Mouse (Mus musculus) neural tube, embryonic 14.5 days (tissue): ENCODE results near the gene Gm11042. TPM values are rescaled to one million over a fixed set of nuclear protein-coding genes. Genes with fewer than 3 reads are reported as not detected.

Source experiments
- ATAC-seq: fragments of 200-750 bp; cut with Nextera tagmentation; 2 replicates; pipeline ENCODE4 v1.8.0; 2017; ENCODE audit warnings: low read depth, mild to moderate bottlenecking, moderate TSS enrichment, moderate library complexity
- H3K27ac ChIP-seq: fragments of 300-500 bp; sonication (generic); 2 replicates; pipeline ENCODE4 v1.5.1; 2014; ENCODE audit warnings: low read depth, mild to moderate bottlenecking, control low read depth, low read length, moderate library complexity, mixed read lengths
- H3K27me3 ChIP-seq: fragments of 300-500 bp; sonication (generic); 2 replicates; pipeline ENCODE4 v1.6.1; 2014; ENCODE audit warnings: low read length; ENCODE audit not compliant: control insufficient read depth, insufficient read depth
- H3K36me3 ChIP-seq: fragments of 300-500 bp; sonication (generic); 2 replicates; pipeline ENCODE4 v1.6.1; 2014; ENCODE audit warnings: low read length, mixed read lengths; ENCODE audit not compliant: control insufficient read depth, insufficient read depth
- H3K4me1 ChIP-seq: fragments of 300-500 bp; sonication (generic); 2 replicates; pipeline ENCODE4 v1.6.1; 2014; ENCODE audit warnings: low read length; ENCODE audit not compliant: control insufficient read depth, insufficient read depth
- H3K4me2 ChIP-seq: fragments of 300-500 bp; sonication (generic); 2 replicates; pipeline ENCODE4 v1.6.1; 2014; ENCODE audit warnings: mild to moderate bottlenecking, low read depth, low read length, control low read depth
- H3K4me3 ChIP-seq: fragments of 300-500 bp; sonication (generic); 2 replicates; pipeline ENCODE4 v1.5.1; 2014; ENCODE audit warnings: low read depth, low read length, control low read depth, mixed read lengths
- H3K9ac ChIP-seq: fragments of 300-500 bp; sonication (generic); replicated peaks from 2 replicates; pipeline ENCODE4 v1.6.1; 2014; ENCODE audit warnings: low read depth, mild to moderate bottlenecking, control low read depth, low read length, mixed read lengths
- H3K9me3 ChIP-seq: fragments of 300-500 bp; sonication (generic); 2 replicates; pipeline ENCODE4 v1.6.1; 2016; ENCODE audit warnings: low read length; ENCODE audit not compliant: control insufficient read depth
- WGBS: fragments of 180-500 bp; shearing (Covaris S2); extraction: QIAGEN DNeasy Blood & Tissue Kit; methylation state at CpG from one replicate; pipeline ENCODE4 v1.1.7; 2014; 5-methylcytosine and 5-hydroxymethylcytosine counted together
- polyA plus RNA-seq: library from polyadenylated mRNA; unstranded; fragments of >200 nt; fragmentation: Nextera tagmentation; extraction: Ambion mirVana; gene quantifications from 2 replicates; pipeline ENCODE4 v1.2.1, GENCODE M21; 2014

The Gm11042 gene
- not detected in 2 replicates for polyA plus RNA-seq

GRCm38 (mm10) chr12:74316344-74316973, at the start of gene Gm11042:
TSS of gene Gm11042 (minus strand) at chr12:74316394.
- Histone ChIP-seq H3K4me2 (peak within 1 kb of the TSS; percentile 62), H3K4me1 (no peaks in the 10 kb centered on the region), H3K36me3 (no peaks in the 10 kb centered on the region), H3K4me3 (peak within 1 kb of the TSS; percentile 35), H3K27me3 (no peaks in the 10 kb centered on the region), H3K27ac (peak within 1 kb of the TSS; percentile 84), H3K9me3 (no peaks in the 10 kb centered on the region), H3K9ac (peak within 1 kb of the TSS; percentile 56)
- peak; percentile 64 for ATAC-seq
- WGBS = 27% methylated on average over 15 of the region's 18 CpGs

GRCm38 (mm10) chr12:74364477-74364876, 48.3 kb upstream of the Gm11042 start:
- Histone ChIP-seq H3K4me1 (no peaks in the 10 kb centered on the region), H3K36me3 (no peaks in the 10 kb centered on the region), H3K4me2 (no peak overlapping the region), H3K9ac (no peak overlapping the region), H3K9me3 (no peaks in the 10 kb centered on the region), H3K27me3 (no peaks in the 10 kb centered on the region), H3K4me3 (no peak overlapping the region), H3K27ac (no peak overlapping the region)
- no peak for ATAC-seq
- 88% methylated on average over 7 of the region's 7 CpGs for WGBS

GRCm38 (mm10) chr12:74363076-74363475, 46.9 kb upstream of the Gm11042 start:
- no peaks in the 10 kb centered on the region for H3K36me3 ChIP-seq

GRCm38 (mm10) chr12:74362453-74362852, 46.3 kb upstream of the Gm11042 start:
- Histone ChIP-seq H3K27ac (no peak overlapping the region), H3K27me3 (no peaks in the 10 kb centered on the region), H3K9ac (no peak overlapping the region), H3K4me2 (no peak overlapping the region), H3K4me3 (no peak overlapping the region), H3K4me1 (no peaks in the 10 kb centered on the region), H3K36me3 (no peaks in the 10 kb centered on the region), H3K9me3 (no peaks in the 10 kb centered on the region)
- WGBS = 92% methylated on average over 2 of the region's 2 CpGs
- ATAC-seq = no peak

More at GRCm38 (mm10) chr12:74363076-74363475, 46.9 kb upstream of the Gm11042 start:
- Histone ChIP-seq H3K9me3 (no peaks in the 10 kb centered on the region), H3K4me2 (no peak overlapping the region), H3K27me3 (no peaks in the 10 kb centered on the region), H3K4me3 (no peak overlapping the region), H3K4me1 (no peaks in the 10 kb centered on the region), H3K9ac (no peak overlapping the region), H3K27ac (no peak overlapping the region)
- WGBS = 73% methylated on average over 6 of the region's 6 CpGs
- no peak for ATAC-seq

GRCm38 (mm10) chr12:74359791-74360190, 43.6 kb upstream of the Gm11042 start:
- ATAC-seq = no peak
- H3K27ac ChIP-seq = no peak overlapping the region
- no peak overlapping the region for H3K4me2 ChIP-seq
- WGBS = 85% methylated on average over 5 of the region's 5 CpGs
- no peak overlapping the region for H3K4me3 ChIP-seq
- no peaks in the 10 kb centered on the region for H3K4me1 ChIP-seq
- H3K9me3 ChIP-seq = no peaks in the 10 kb centered on the region
- H3K27me3 ChIP-seq = no peaks in the 10 kb centered on the region
- H3K9ac ChIP-seq = no peak overlapping the region
- H3K36me3 ChIP-seq = no peaks in the 10 kb centered on the region

- WGBS = 47% methylated on average over 6 of the region's 6 CpGs
Observed at GRCm38 (mm10) chr12:74357806-74358205, 41.6 kb upstream of the Gm11042 start.

GRCm38 (mm10) chr12:74342720-74343119, 26.5 kb upstream of the Gm11042 start:
- no peaks in the 10 kb centered on the region for H3K9me3 ChIP-seq
- no peak overlapping the region for H3K4me3 ChIP-seq
- ATAC-seq = no peak
- H3K36me3 ChIP-seq = no peaks in the 10 kb centered on the region
- H3K4me1 ChIP-seq = no peaks in the 10 kb centered on the region
- WGBS = 68% methylated on average over 3 of the region's 3 CpGs
- H3K9ac ChIP-seq = no peak overlapping the region
- no peaks in the 10 kb centered on the region for H3K27me3 ChIP-seq
- no peak overlapping the region for H3K27ac ChIP-seq
- no peak overlapping the region for H3K4me2 ChIP-seq

More at GRCm38 (mm10) chr12:74357806-74358205, 41.6 kb upstream of the Gm11042 start:
- no peak for ATAC-seq
- Histone ChIP-seq H3K27me3 (no peaks in the 10 kb centered on the region), H3K4me2 (no peak overlapping the region), H3K9me3 (no peaks in the 10 kb centered on the region), H3K36me3 (no peaks in the 10 kb centered on the region), H3K4me3 (no peak overlapping the region), H3K4me1 (no peaks in the 10 kb centered on the region), H3K27ac (no peak overlapping the region), H3K9ac (no peak overlapping the region)

GRCm38 (mm10) chr12:74340070-74340469, 23.9 kb upstream of the Gm11042 start:
- WGBS = 41% methylated on average over 2 of the region's 2 CpGs
- Histone ChIP-seq H3K9me3 (no peaks in the 10 kb centered on the region), H3K36me3 (no peaks in the 10 kb centered on the region), H3K4me1 (no peaks in the 10 kb centered on the region), H3K9ac (no peak overlapping the region), H3K27ac (no peak overlapping the region), H3K27me3 (no peaks in the 10 kb centered on the region), H3K4me3 (no peak overlapping the region), H3K4me2 (no peak overlapping the region)
- ATAC-seq = no peak

GRCm38 (mm10) chr12:74333706-74334105, 17.5 kb upstream of the Gm11042 start:
- H3K9ac ChIP-seq = no peak overlapping the region
- H3K4me1 ChIP-seq = no peaks in the 10 kb centered on the region
- no peaks in the 10 kb centered on the region for H3K9me3 ChIP-seq
- WGBS = 92% methylated on average over 6 of the region's 6 CpGs
- ATAC-seq = no peak
- H3K36me3 ChIP-seq = no peaks in the 10 kb centered on the region
- H3K27ac ChIP-seq = no peak overlapping the region
- H3K4me3 ChIP-seq = no peak overlapping the region
- H3K4me2 ChIP-seq = no peak overlapping the region
- no peaks in the 10 kb centered on the region for H3K27me3 ChIP-seq
